Mouse (Mus musculus) liver, embryonic 11.5 days (tissue): ENCODE measurements around the gene Glp2r. TPM values are rescaled to one million over a fixed set of nuclear protein-coding genes. Genes with fewer than 3 reads are reported as not detected.

Experiments used
- ATAC-seq: fragments of 200-750 bp; cut with Nextera tagmentation; replicated peaks from 2 replicates; pipeline ENCODE4 v1.8.0; 2017; ENCODE audit warnings: moderate number of reproducible peaks, mild to moderate bottlenecking, moderate TSS enrichment, moderate library complexity; ENCODE audit not compliant: low FRiP score
- DNase-seq: peaks from one replicate; pipeline ENCODE4 v3.0.0-alpha.2; 2017; ENCODE audit warnings: low spot score
- H3K27ac ChIP-seq: fragments of 300-500 bp; sonication (generic); 2 replicates; pipeline ENCODE4 v1.5.1; 2014; ENCODE audit warnings: mild to moderate bottlenecking, low read depth, low read length, control low read depth
- H3K27me3 ChIP-seq: fragments of 300-500 bp; sonication (generic); replicated peaks from 2 replicates; pipeline ENCODE4 v1.6.1; 2014; ENCODE audit warnings: low read length, mixed read lengths; ENCODE audit not compliant: control insufficient read depth, insufficient read depth
- H3K36me3 ChIP-seq: fragments of 300-500 bp; sonication (generic); 2 replicates; pipeline ENCODE4 v1.6.1; 2014; ENCODE audit warnings: mild to moderate bottlenecking, low read length, moderate library complexity, mixed read lengths; ENCODE audit not compliant: control insufficient read depth, insufficient read depth
- H3K4me1 ChIP-seq: fragments of 300-500 bp; sonication (generic); replicated peaks from 2 replicates; pipeline ENCODE4 v1.6.1; 2014; ENCODE audit warnings: low read length, mixed read lengths; ENCODE audit not compliant: control insufficient read depth, insufficient read depth
- H3K4me2 ChIP-seq: fragments of 300-500 bp; sonication (generic); 2 replicates; pipeline ENCODE4 v1.6.1; 2014; ENCODE audit warnings: mild to moderate bottlenecking, control low read depth, moderate library complexity
- H3K4me3 ChIP-seq: fragments of 300-500 bp; sonication (generic); 2 replicates; pipeline ENCODE4 v1.5.1; 2014; ENCODE audit warnings: low read depth, low read length, control low read depth
- H3K9ac ChIP-seq: fragments of 300-500 bp; sonication (generic); 2 replicates; pipeline ENCODE4 v1.6.1; 2014; ENCODE audit warnings: low read depth, low read length, control low read depth
- H3K9me3 ChIP-seq: fragments of 300-500 bp; sonication (generic); 2 replicates; pipeline ENCODE4 v1.6.1; 2016; ENCODE audit warnings: low read length, inconsistent platforms, mixed read lengths; ENCODE audit not compliant: control insufficient read depth
- WGBS: fragments of 180-500 bp; shearing (Covaris S2); extraction: QIAGEN DNeasy Blood & Tissue Kit; methylation state at CpG from one replicate; pipeline ENCODE4 v1.1.7; 2014; 5-methylcytosine and 5-hydroxymethylcytosine counted together
- polyA plus RNA-seq: library from polyadenylated mRNA; unstranded; fragments of >200 nt; fragmentation: Nextera tagmentation; extraction: Ambion mirVana; gene quantifications from 2 replicates; pipeline ENCODE4 v1.2.1, GENCODE M21; 2014

Glp2r gene
- polyA plus RNA-seq, 1 experiment from 2014 or later = 0.29 TPM

DNA sequence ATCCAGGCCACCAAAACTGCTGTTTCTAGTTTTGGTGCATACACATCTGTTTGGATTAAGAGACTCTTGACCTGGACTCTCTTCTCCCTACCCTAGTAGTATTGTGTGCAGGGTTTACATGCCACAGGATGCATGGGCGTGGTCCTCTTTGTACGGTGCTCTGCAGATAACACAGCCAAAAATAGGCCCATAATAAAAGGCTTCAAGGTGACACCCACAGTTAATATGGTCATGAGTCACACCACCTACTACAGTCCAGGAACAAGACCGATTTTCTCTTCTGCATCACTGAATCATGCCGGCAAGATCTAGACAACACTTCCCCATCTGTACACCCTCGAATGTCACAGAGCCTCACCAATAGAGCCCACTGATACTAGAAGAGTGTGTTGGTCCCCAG lies 49.5 kb downstream of the Glp2r start:
- H3K36me3 ChIP-seq = no peaks in the 10 kb centered on the region
- H3K9me3 ChIP-seq = no peaks in the 10 kb centered on the region
- no peak overlapping the region for H3K9ac ChIP-seq
- 72% methylated on average over 5 of the region's 5 CpGs for WGBS
- no peak overlapping the region for H3K4me2 ChIP-seq
- H3K4me1 ChIP-seq = peaks cover 6% of the 10 kb centered on the region; the same call in 1 of the 2 replicates
- no peaks in the 10 kb centered on the region for H3K27me3 ChIP-seq
- ATAC-seq (no peak), DNase-seq (no peak)
- H3K4me3 ChIP-seq = no peak overlapping the region
- H3K27ac ChIP-seq = no peak overlapping the region

DNA sequence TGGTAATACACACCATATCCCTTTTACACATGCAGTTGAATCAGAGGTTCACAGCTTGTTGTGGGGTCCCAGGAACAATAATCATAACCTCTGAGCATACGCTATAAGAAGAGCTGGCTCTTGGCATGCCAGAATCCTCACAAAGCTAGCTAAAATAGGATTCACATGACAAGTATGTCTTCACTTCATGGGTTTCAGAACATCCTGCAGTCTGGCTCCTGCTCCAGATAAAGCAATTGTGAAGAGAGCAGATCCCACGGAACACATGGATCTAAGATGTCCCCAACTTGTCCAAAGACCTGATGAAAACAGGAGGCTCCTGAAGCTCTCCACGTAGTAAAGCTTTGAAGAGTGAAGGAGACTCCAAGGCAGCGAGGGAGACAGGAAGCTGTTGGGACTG lies 55.6 kb downstream of the Glp2r start:
- Histone ChIP-seq H3K4me3 (no peak overlapping the region), H3K36me3 (no peaks in the 10 kb centered on the region), H3K4me1 (no peaks in the 10 kb centered on the region), H3K4me2 (no peak overlapping the region), H3K9ac (no peak overlapping the region), H3K9me3 (no peaks in the 10 kb centered on the region), H3K27me3 (no peaks in the 10 kb centered on the region), H3K27ac (no peak overlapping the region)
- no peak for DNase-seq
- 71% methylated on average over 4 of the region's 4 CpGs for WGBS
- ATAC-seq = no peak

DNA sequence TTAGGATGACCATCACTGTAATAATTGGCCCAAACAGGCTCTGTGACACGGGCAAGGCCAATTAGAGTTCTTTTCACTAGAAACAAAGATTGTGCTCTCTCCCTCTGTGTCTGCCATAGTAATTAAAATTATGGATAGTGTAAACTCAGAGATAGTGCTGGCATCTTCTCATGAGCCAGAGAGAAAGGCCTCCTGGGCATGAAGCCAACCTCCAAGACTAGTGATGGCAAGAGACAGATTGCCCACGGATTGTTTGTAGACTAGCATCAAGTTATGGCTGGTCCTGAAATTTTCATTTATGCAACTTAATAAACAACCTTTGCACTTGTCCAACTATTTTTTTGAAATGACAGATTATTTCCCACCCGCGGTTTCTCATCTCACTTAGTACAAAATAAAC lies 58.0 kb downstream of the Glp2r start:
- DNase-seq (no peak), ATAC-seq (no peak)
- Histone ChIP-seq H3K4me3 (no peak overlapping the region), H3K9me3 (no peaks in the 10 kb centered on the region), H3K4me1 (no peaks in the 10 kb centered on the region), H3K27ac (no peak overlapping the region), H3K9ac (no peak overlapping the region), H3K4me2 (no peak overlapping the region), H3K36me3 (no peaks in the 10 kb centered on the region), H3K27me3 (no peaks in the 10 kb centered on the region)
- 75% methylated on average over 4 of the region's 4 CpGs for WGBS

DNA sequence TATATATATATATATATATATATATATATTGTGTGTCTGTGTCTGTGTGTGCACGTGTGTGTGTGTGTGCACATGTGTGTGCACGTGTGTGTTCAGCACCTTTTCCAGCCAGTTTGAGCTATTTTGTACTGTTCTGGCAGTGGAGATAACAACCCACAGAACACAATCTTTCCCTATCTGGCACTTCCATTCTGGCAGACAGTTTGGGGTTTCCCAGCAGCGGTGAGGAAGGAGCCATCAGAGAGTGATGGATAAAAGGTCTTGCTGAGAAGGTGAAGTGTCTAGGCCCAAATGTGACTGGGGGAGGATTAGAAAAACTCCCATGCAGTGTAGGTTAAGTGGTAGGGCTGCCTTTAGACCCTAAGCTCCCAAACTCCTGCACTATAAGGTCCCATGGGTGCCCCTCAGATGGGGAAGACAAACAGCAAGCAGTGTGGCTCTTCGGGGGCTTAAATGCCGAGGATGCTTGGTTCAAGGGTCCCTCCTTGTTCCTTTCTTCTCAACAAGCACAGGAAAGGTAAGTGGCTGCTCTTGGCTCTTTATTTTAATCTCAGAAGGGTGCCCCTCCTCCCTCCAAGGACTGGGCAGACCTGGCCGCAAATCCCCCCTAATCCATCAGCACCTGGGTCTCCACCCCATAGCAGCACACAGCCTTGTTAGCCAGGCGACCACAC lies 76.1 kb downstream of the Glp2r start, which contains the start of gene Rcvrn:
TSS of gene Rcvrn (plus strand) at position 624 of the 674 bp plus-strand sequence.
- H3K27ac ChIP-seq = no peak within 1 kb of the TSS
- ATAC-seq (peak; percentile 43; the same call in 1 of the 2 replicates), DNase-seq (no peak)
- H3K4me1 ChIP-seq = no peaks in the 10 kb centered on the region
- no peak within 1 kb of the TSS for H3K4me3 ChIP-seq
- H3K9ac ChIP-seq = no peak within 1 kb of the TSS
- no peak within 1 kb of the TSS for H3K4me2 ChIP-seq
- WGBS = 59% methylated on average over 7 of the region's 7 CpGs
- H3K36me3 ChIP-seq = no peaks in the 10 kb centered on the region
- H3K27me3 ChIP-seq = no peaks in the 10 kb centered on the region
- H3K9me3 ChIP-seq = no peaks in the 10 kb centered on the region

DNA sequence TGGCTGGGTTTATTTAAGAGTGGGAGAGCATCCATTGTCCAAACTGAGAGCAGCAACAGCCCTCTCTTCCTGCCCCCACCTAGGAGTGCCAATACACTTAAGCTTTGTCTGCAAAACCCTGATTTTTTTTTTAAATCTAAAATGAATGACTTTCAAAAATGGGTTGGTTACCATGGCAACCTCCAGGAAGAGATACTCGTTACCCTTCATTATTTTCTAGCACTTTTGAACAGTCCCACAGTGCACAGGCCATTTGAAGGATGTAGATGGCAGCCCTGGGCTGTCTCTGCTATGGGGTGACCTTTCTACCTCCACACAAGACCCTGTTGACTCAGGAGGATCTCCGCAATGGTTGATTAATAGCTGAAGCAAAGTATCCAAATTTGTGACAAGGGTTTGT lies 84.8 kb downstream of the Glp2r start:
- Histone ChIP-seq H3K9me3 (no peaks in the 10 kb centered on the region), H3K4me1 (no peaks in the 10 kb centered on the region), H3K9ac (no peak overlapping the region), H3K27ac (no peak overlapping the region), H3K36me3 (no peaks in the 10 kb centered on the region), H3K27me3 (no peaks in the 10 kb centered on the region), H3K4me2 (no peak overlapping the region), H3K4me3 (no peak overlapping the region)
- 84% methylated on average over 2 of the region's 2 CpGs for WGBS
- ATAC-seq (no peak), DNase-seq (no peak)

DNA sequence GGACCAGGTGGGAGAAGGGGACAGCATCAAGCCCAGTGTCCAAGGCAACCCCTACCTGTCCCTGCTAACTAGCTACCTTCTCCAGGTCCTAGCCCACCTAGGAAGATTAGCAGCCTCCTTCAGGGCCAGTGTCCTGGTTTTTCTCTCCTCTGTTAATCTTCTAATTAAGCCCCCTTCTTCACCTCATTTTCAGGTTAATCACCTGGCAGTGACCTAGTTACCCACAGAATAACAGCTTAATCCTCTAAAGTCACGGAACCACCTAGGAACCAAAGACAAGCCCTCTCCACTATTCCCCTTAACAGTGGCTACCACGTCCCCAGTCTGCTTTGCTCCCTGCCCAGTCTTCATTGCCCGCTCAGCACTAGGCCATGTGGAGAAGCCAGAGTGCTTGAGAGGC lies 89.1 kb downstream of the Glp2r start:
- H3K27ac ChIP-seq = no peak overlapping the region
- DNase-seq = no peak
- no peak for ATAC-seq
- no peaks in the 10 kb centered on the region for H3K27me3 ChIP-seq
- no peaks in the 10 kb centered on the region for H3K36me3 ChIP-seq
- no peak overlapping the region for H3K4me3 ChIP-seq
- WGBS = 90% methylated on average over 3 of the region's 3 CpGs
- H3K9me3 ChIP-seq = no peaks in the 10 kb centered on the region
- H3K4me2 ChIP-seq = no peak overlapping the region
- H3K4me1 ChIP-seq = no peaks in the 10 kb centered on the region
- H3K9ac ChIP-seq = no peak overlapping the region

DNA sequence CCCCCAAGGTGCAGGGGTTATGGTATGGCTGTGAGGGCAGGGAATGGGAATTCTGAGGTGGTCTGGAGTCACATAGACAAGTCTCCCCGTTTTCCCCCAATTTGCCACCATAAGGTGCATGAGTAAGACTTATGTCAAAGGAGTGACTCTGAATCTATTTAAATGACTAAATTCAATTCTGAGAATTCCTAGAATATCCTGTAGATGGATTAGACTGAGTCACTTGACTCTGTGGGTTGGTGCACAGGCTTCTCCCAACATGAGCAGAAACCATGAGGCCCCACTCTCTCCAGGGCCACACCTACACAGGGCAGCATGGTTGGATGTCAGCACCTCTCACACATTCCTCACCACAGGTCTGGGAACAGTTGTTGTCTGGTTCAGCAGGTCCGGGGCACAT lies 91.0 kb downstream of the Glp2r start:
- DNase-seq (no peak), ATAC-seq (no peak)
- H3K27me3 ChIP-seq = no peaks in the 10 kb centered on the region
- no peaks in the 10 kb centered on the region for H3K4me1 ChIP-seq
- H3K4me3 ChIP-seq = no peak overlapping the region
- no peak overlapping the region for H3K9ac ChIP-seq
- 76% methylated on average over 2 of the region's 2 CpGs for WGBS
- no peak overlapping the region for H3K27ac ChIP-seq
- H3K36me3 ChIP-seq = no peaks in the 10 kb centered on the region
- no peak overlapping the region for H3K4me2 ChIP-seq
- H3K9me3 ChIP-seq = no peaks in the 10 kb centered on the region

DNA sequence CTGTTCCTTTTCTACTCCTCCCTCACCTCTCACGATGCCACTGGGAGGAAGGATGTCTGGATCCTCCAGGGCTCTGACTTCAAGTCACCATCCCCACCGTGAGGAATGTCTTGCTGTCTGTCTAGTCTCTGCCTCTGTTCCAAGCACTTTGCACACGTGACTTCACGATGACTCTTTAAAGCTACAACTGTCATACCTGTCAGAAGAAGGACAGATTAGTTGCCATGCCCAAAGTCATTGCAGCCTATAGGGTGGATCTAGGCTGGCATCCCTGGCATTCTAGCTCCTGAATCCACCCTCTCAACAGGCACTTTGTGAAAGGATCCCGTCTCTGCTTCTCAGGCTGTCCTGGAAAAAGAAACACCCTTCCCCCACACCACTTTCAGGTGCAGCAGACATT lies 91.7 kb downstream of the Glp2r start:
- Histone ChIP-seq H3K9ac (no peak overlapping the region), H3K4me2 (no peak overlapping the region), H3K9me3 (no peaks in the 10 kb centered on the region), H3K4me3 (no peak overlapping the region), H3K36me3 (no peaks in the 10 kb centered on the region), H3K27me3 (no peaks in the 10 kb centered on the region), H3K27ac (no peak overlapping the region), H3K4me1 (no peaks in the 10 kb centered on the region)
- 72% methylated on average over 5 of the region's 5 CpGs for WGBS
- DNase-seq (no peak), ATAC-seq (no peak)
